Mouse (Mus musculus): ENCODE results near the gene Qrich1. TPM values are rescaled to one million over a fixed set of nuclear protein-coding genes. Genes with fewer than 3 reads are reported as not detected.
A peak's percentile ranks its signal among the peaks of the same experiment; 100 is the strongest.

Gene Qrich1
- polyA plus RNA-seq, 1 experiment from 2014 or later: 112 TPM

GRCm38 (mm10) chr9:108531496-108531895 is 14.9 kb downstream of the Qrich1 start:
- H3K27ac ChIP-seq: no peak overlapping the region
- H3K4me2 ChIP-seq: no peak overlapping the region
- H3K27me3 ChIP-seq: no peaks in the 10 kb centered on the region
- WGBS: 89% methylated on average over 1 of the region's 1 CpGs
- no peak for ATAC-seq (ENCODE audit: insufficient number of reproducible peaks, low FRiP score, low TSS enrichment, low read depth)
- no peaks in the 10 kb centered on the region for H3K4me1 ChIP-seq
- H3K9me3 ChIP-seq: no peaks in the 10 kb centered on the region
- peaks cover 75% of the 10 kb centered on the region for H3K36me3 ChIP-seq
- H3K9ac ChIP-seq: no peak overlapping the region
- no peak overlapping the region for H3K4me3 ChIP-seq

- ATAC-seq (ENCODE audit: insufficient number of reproducible peaks, low FRiP score, low TSS enrichment, low read depth): no peak
- H3K27ac ChIP-seq: no peak overlapping the region
- no peak overlapping the region for H3K4me3 ChIP-seq
- no peaks in the 10 kb centered on the region for H3K27me3 ChIP-seq
- H3K36me3 ChIP-seq: peaks cover 80% of the 10 kb centered on the region
- no peak overlapping the region for H3K4me2 ChIP-seq
- H3K9me3 ChIP-seq: no peaks in the 10 kb centered on the region
- H3K4me1 ChIP-seq: no peaks in the 10 kb centered on the region
- no peak overlapping the region for H3K9ac ChIP-seq
Measured at GRCm38 (mm10) chr9:108540846-108541245, 24.2 kb downstream of the Qrich1 start.

GRCm38 (mm10) chr9:108545986-108546385 is 29.4 kb downstream of the Qrich1 start:
- Histone ChIP-seq H3K4me3 (no peak overlapping the region), H3K27ac (no peak overlapping the region), H3K4me1 (no peaks in the 10 kb centered on the region), H3K4me2 (no peak overlapping the region), H3K9ac (no peak overlapping the region), H3K27me3 (no peaks in the 10 kb centered on the region), H3K36me3 (peaks cover 84% of the 10 kb centered on the region), H3K9me3 (no peaks in the 10 kb centered on the region)
- no peak for ATAC-seq (ENCODE audit: insufficient number of reproducible peaks, low FRiP score, low TSS enrichment, low read depth)
- WGBS: 92% methylated on average over 3 of the region's 3 CpGs

DNA sequence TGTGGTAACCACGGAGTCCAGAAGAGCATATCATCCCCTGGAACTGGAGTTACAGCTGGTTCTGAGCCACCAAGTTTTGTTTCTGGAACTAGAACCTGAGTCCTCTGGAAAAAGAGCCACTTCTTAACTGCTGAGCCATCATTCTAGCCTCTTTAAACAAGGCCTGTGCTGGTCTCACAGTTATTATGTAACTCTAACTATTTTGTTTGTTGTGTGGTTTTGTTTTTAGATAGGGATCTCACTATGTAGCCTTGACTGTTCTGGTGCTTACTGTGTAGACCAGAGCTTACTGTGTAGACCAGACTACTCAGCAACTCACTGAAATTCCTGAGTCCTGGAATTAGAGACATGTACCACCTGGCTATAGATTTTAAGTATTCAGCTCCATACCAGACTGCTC is 30.3 kb downstream of the Qrich1 start:
- no peak for ATAC-seq (ENCODE audit: insufficient number of reproducible peaks, low FRiP score, low TSS enrichment, low read depth)
- Histone ChIP-seq H3K36me3 (peaks cover 78% of the 10 kb centered on the region), H3K9ac (no peak overlapping the region), H3K4me1 (no peaks in the 10 kb centered on the region), H3K4me2 (no peak overlapping the region), H3K4me3 (no peak overlapping the region), H3K27ac (no peak overlapping the region), H3K27me3 (no peaks in the 10 kb centered on the region), H3K9me3 (no peaks in the 10 kb centered on the region)
- 98% methylated on average over 1 of the region's 1 CpGs for WGBS

GRCm38 (mm10) chr9:108559169-108559568 is 42.6 kb downstream of the Qrich1 start:
- no peak overlapping the region for H3K27ac ChIP-seq
- H3K4me2 ChIP-seq: no peak overlapping the region
- 78% methylated on average over 4 of the region's 4 CpGs for WGBS

GRCm38 (mm10) chr9:108560227-108560841 is 43.7 kb downstream of the Qrich1 start, which contains the start of gene Impdh2:
TSS of gene Impdh2 (plus strand) at chr9:108560286.
- H3K9me3 ChIP-seq: no peaks in the 10 kb centered on the region
- H3K4me2 ChIP-seq: peak within 1 kb of the TSS; percentile 61
- peak; percentile 98 for ATAC-seq (ENCODE audit: insufficient number of reproducible peaks, low FRiP score, low TSS enrichment, low read depth)
- peak within 1 kb of the TSS; percentile 83 for H3K27ac ChIP-seq
- under 1% methylated on average over 53 of the region's 53 CpGs for WGBS
- H3K4me1 ChIP-seq: peaks cover 10% of the 10 kb centered on the region
- H3K4me3 ChIP-seq: peak within 1 kb of the TSS; percentile 47
- peak within 1 kb of the TSS; percentile 65 for H3K9ac ChIP-seq
- peaks cover 74% of the 10 kb centered on the region for H3K36me3 ChIP-seq
- H3K27me3 ChIP-seq: no peaks in the 10 kb centered on the region

More at GRCm38 (mm10) chr9:108559169-108559568, 42.6 kb downstream of the Qrich1 start:
- peaks cover 72% of the 10 kb centered on the region for H3K36me3 ChIP-seq
- peaks cover 10% of the 10 kb centered on the region for H3K4me1 ChIP-seq
- no peak for ATAC-seq (ENCODE audit: insufficient number of reproducible peaks, low FRiP score, low TSS enrichment, low read depth)
- no peak overlapping the region for H3K9ac ChIP-seq
- no peaks in the 10 kb centered on the region for H3K9me3 ChIP-seq
- H3K4me3 ChIP-seq: no peak overlapping the region
- H3K27me3 ChIP-seq: no peaks in the 10 kb centered on the region

DNA sequence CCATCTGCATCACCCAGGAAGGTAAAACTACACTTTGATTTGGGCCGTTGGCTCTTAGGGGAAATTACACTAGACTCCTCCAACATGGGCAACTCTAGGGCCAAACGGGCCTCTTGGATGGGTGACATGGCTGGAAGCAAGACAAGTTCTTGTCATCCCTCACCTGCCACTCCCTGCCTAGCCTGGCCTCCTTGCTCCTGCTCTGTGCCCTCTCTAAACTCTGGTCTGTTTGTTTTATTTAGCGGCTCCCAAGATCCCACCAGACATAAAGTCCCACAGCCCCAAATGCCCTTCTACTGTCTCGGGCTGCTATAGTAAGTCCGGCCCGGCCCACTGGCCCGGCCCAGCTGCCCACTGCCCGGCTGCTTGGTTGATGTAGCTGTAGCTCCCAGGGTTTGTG is 47.1 kb downstream of the Qrich1 start:
- Histone ChIP-seq H3K27ac (no peak overlapping the region), H3K4me2 (no peak overlapping the region), H3K4me1 (peaks cover 29% of the 10 kb centered on the region), H3K36me3 (peaks cover 49% of the 10 kb centered on the region), H3K9me3 (no peaks in the 10 kb centered on the region), H3K27me3 (no peaks in the 10 kb centered on the region), H3K9ac (no peak overlapping the region), H3K4me3 (no peak overlapping the region)
- WGBS: 93% methylated on average over 8 of the region's 8 CpGs
- no peak for ATAC-seq (ENCODE audit: insufficient number of reproducible peaks, low FRiP score, low TSS enrichment, low read depth)

DNA sequence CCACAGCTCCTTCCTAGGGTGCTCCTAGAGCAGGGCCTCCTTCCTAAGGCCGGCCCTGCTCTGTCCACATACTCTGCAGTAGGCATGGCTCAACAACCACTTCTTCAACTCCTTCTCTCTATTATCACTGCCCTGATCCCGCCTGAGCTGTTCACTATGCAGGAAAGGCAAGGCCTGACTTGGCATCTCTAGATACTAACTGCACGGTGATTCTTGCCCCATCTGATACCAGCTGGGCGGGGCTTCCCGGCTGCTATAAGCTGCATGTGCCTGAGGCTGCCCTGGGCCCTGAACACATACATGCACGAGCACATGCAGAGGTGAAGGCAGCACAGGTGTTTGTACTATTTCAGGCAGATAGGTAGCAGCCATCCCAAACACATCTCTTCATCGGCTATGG is 47.5 kb downstream of the Qrich1 start:
- Histone ChIP-seq H3K4me3 (no peak overlapping the region), H3K4me1 (peaks cover 34% of the 10 kb centered on the region), H3K27me3 (no peaks in the 10 kb centered on the region), H3K9ac (no peak overlapping the region), H3K9me3 (no peaks in the 10 kb centered on the region), H3K36me3 (peaks cover 44% of the 10 kb centered on the region), H3K4me2 (no peak overlapping the region), H3K27ac (no peak overlapping the region)
- WGBS: 82% methylated on average over 7 of the region's 7 CpGs
- no peak for ATAC-seq (ENCODE audit: insufficient number of reproducible peaks, low FRiP score, low TSS enrichment, low read depth)

GRCm38 (mm10) chr9:108565881-108566814 is 49.5 kb downstream of the Qrich1 start:
- H3K9ac ChIP-seq: peak overlapping the region; percentile 77
- H3K27ac ChIP-seq: peak overlapping the region; percentile 96
- no peaks in the 10 kb centered on the region for H3K9me3 ChIP-seq
- 13% methylated on average over 35 of the region's 35 CpGs for WGBS
- peaks cover 44% of the 10 kb centered on the region for H3K36me3 ChIP-seq
- peak overlapping the region; percentile 74 for H3K4me3 ChIP-seq
- no peak for ATAC-seq (ENCODE audit: insufficient number of reproducible peaks, low FRiP score, low TSS enrichment, low read depth)
- peak overlapping the region; percentile 98 for H3K4me2 ChIP-seq
- no peaks in the 10 kb centered on the region for H3K27me3 ChIP-seq
- peaks cover 50% of the 10 kb centered on the region for H3K4me1 ChIP-seq

GRCm38 (mm10) chr9:108566815-108567776 is 50.5 kb downstream of the Qrich1 start, which contains the start of gene Ndufaf3:
TSS of gene Ndufaf3 (minus strand) at chr9:108567434.
- Histone ChIP-seq H3K4me3 (peak within 1 kb of the TSS; percentile 74), H3K9me3 (no peaks in the 10 kb centered on the region), H3K27ac (peak within 1 kb of the TSS; percentile 96), H3K4me2 (peak within 1 kb of the TSS; percentile 98), H3K36me3 (peaks cover 50% of the 10 kb centered on the region), H3K27me3 (no peaks in the 10 kb centered on the region), H3K9ac (peak within 1 kb of the TSS; percentile 77), H3K4me1 (peaks cover 42% of the 10 kb centered on the region)
- WGBS: under 1% methylated on average over 73 of the region's 73 CpGs
- ATAC-seq (ENCODE audit: insufficient number of reproducible peaks, low FRiP score, low TSS enrichment, low read depth): peak; percentile 84

GRCm38 (mm10) chr9:108567931-108568419 is 51.4 kb downstream of the Qrich1 start:
- Histone ChIP-seq H3K27me3 (no peaks in the 10 kb centered on the region), H3K9ac (peak overlapping the region; percentile 67), H3K36me3 (peaks cover 51% of the 10 kb centered on the region), H3K4me3 (peak overlapping the region; percentile 74), H3K4me1 (peaks cover 42% of the 10 kb centered on the region), H3K4me2 (peak overlapping the region; percentile 98), H3K27ac (peak overlapping the region; percentile 96), H3K9me3 (no peaks in the 10 kb centered on the region)
- WGBS: 15% methylated on average over 18 of the region's 18 CpGs
- no peak for ATAC-seq (ENCODE audit: insufficient number of reproducible peaks, low FRiP score, low TSS enrichment, low read depth)

All from limb, embryonic 15.5 days (tissue).